Mouse (Mus musculus) embryonic stem cell, embryonic (primary cell): ENCODE data around the gene Lrrc75a.

Experiments used
- CTCF ChIA-PET, 4 experiments: fragments of 300-600 bp in 2 of 4; fragments of 350-600 bp in 2 of 4; sonication (Branson Sonifier 250); formaldehyde crosslinking; loops; one replicate each; lab custom pipeline; 2022; ENCODE audit warnings: inconsistent platforms in 2 of 4; lab: Charles Lee
- POLR2A ChIA-PET, 4 experiments: fragments of 300-600 bp in 2 of 4; fragments of 350-600 bp in 2 of 4; sonication (Branson Sonifier 250); formaldehyde crosslinking; loops; one replicate each; lab custom pipeline; 2022; ENCODE audit warnings: antibody characterized with exemption in 4 of 4, inconsistent platforms in 1 of 4; lab: Charles Lee

Gene Lrrc75a

DNA sequence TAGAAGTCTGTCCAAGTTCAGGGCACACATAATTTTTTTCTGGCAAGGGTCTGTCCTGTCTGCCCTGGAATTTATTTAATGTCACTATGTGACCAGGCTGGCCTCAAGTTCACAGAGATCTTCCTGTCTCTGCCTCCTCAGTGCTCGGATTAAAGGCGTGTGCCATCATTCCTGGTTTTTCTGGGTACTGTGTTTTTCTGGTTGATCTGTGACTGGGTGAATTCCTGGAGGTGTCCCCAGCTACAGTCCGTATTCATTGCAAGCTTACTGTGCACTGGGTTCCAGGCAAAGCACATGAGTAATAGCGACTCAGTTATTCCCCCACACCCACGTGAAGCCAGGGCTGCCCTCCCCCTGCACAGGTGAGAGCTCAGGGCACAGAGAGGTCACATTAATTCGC, 38.0 kb downstream of the Lrrc75a start:
- ChIA-PET POLR2A (interaction anchor here in 3 of 4 experiments (0.7 to 26.7 kb wide), 21 partner anchors 3 to 236 kb away, joined by 3 to 754 read pairs (median 9); partner anchors contain the start of genes Ubb (in 2 of the 3), Cenpv (in 1 of the 3) and Trpv2 (in 1 of the 3)), CTCF (interaction anchor here in 1 of 4 experiments (1.4 kb wide), 1 partner anchor 86 kb away, joined by 3 read pairs; no protein-coding TSS in a partner anchor)

DNA sequence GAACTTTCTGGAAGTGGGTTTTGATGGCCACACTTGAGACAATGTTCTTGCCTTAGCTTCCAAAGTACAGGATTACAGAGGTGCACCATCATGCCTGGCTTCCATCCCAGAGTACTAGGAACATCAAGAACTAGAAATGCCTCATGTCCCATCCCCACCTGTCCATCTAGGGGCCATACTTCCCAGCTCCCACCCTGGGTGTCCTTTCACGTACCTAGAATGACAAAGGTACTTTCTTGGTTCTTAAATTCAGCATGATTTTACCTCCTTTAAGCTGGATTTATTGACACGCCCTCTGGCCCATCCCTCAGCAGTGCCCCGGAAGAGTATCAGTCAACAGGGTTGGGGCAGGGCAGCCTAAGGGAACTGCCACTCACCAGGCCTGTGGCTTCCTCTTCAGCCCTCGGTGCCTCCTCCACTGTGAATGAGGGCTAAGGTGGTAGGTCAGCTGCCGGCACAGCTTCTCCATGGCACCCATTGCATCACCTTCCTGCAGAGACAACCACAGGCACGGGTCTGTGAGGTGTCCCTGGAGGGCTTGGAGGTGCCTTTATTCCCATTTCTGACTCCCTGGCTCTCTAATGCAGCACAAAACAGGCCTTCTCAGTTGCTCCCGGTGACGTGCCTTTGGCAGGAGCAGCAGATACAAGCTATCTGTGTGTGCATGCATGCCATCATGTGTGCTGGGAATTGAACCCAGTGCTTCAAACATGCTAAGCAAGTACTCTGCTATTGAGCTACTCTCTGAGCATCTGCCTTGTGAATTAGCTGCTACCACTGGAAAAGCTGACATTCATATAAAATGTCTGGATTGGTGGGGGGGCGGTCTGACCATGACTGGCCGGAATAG, 39.3 kb downstream of the Lrrc75a start:
- ChIA-PET POLR2A (interaction anchor here (0.5 to 18.5 kb wide), 52 partner anchors 9 to 265 kb away, joined by 3 to 754 read pairs (median 5); partner anchors contain the start of genes Ubb (in 3 of the 4), Cenpv (in 1 of the 4), Lrrc75a (in 1 of the 4) and Mmgt2 (in 1 of the 4)), CTCF (interaction anchor here in 2 of 4 experiments (0.5 to 0.6 kb wide), 2 partner anchors 29 to 55 kb away, joined by 4 to 11 read pairs; no protein-coding TSS in a partner anchor)

DNA sequence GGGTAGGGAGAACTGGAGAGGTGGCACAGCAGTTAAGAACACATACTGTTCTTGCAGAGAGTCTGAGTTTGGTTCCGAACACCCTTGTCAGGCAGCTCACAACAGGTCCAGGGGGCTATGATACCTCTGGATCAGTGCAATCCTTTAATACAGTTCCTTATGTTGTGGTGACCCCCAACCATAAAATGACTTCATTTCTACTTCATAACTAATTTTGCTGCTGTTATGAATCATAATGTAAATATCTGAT, 40.4 kb downstream of the Lrrc75a start:
- ChIA-PET CTCF (interaction anchor here in 2 of 4 experiments (0.7 to 1.1 kb wide), 2 partner anchors 13 to 85 kb away, joined by 4 to 6 read pairs; no protein-coding TSS in a partner anchor), POLR2A (interaction anchor here (0.6 to 18.5 kb wide), 56 partner anchors 9 to 669 kb away, joined by 3 to 754 read pairs (median 6); partner anchors contain the start of genes Ubb (in 4 of the 4), Cenpv (in 1 of the 4), Lrrc75a (in 1 of the 4) and Mmgt2 (in 1 of the 4))

GRCm38 (mm10) chr11:62607170-62607951, 41.0 kb downstream of the Lrrc75a start:
- POLR2A ChIA-PET = interaction anchor here (0.5 to 18.5 kb wide), 86 partner anchors 8 to 1472 kb away, joined by 3 to 754 read pairs (median 5); partner anchors contain the start of genes Ubb (in 4 of the 4), Cenpv (in 1 of the 4), Cox10 (in 1 of the 4) and Lrrc75a (in 1 of the 4)

DNA sequence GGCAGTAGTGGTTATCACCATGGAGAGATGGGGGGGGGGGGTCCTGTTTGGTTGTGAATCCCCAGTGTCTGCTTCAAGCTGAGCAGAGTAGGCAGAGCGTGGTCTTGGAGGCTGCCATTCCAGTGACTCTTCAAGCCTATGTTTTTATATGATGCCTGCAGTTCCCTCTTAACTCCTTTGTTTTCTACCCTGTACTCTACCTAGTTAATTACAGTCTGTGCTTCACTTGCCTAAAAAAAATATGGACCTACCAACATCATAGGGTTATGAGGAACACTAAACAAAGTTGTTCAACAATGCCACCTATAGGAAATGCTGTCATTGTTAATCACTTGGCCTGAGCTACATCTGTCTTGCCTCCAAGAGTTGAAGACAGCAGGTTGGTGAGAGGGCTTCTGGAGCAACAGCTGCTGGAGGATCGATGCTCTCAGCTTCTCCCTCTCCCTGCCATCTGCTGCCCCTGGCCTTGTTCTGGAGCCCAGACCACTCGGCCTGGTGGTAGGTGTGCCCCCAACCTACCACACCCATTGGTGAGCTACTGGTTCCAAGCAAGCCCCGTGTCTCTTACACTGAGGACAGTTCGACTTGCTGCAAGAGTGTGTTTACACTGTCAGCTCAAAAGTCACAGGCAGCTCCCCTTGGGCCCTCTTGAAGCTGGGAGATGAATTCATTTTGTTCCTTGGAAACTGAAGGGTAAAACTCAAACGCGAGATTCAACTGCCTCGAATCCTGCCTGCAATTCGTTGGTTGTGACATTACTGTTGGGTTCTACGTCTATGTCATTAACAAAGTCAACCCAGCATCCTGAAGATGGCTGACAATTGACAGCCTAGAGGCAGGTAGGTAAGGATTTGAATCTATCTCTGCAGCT, 41.8 kb downstream of the Lrrc75a start:
- ChIA-PET CTCF (interaction anchor here in 2 of 4 experiments (0.6 to 1.1 kb wide), 3 partner anchors 69 to 87 kb away, joined by 3 to 6 read pairs (median 3); no protein-coding TSS in a partner anchor), POLR2A (interaction anchor here (0.5 to 18.5 kb wide), 114 partner anchors 7 to 1558 kb away, joined by 3 to 754 read pairs (median 5); partner anchors contain the start of genes Ubb (in 4 of the 4), Cenpv (in 2 of the 4), Adora2b (in 1 of the 4) and Cox10 (in 1 of the 4))

More at GRCm38 (mm10) chr11:62607170-62607951, 41.0 kb downstream of the Lrrc75a start:
- CTCF ChIA-PET = interaction anchor here in 2 of 4 experiments (0.7 to 1.1 kb wide), 3 partner anchors 13 to 86 kb away, joined by 3 to 6 read pairs (median 4); no protein-coding TSS in a partner anchor

- CTCF ChIA-PET = interaction anchor here in 1 of 4 experiments (0.6 to 4.1 kb wide), 2 partner anchors 8 to 87 kb away, joined by 3 to 23 read pairs; no protein-coding TSS in a partner anchor
- POLR2A ChIA-PET = interaction anchor here (0.5 to 18.5 kb wide), 122 partner anchors 8 to 1573 kb away, joined by 3 to 754 read pairs (median 5); partner anchors contain the start of genes Ubb (in 4 of the 4), Cenpv (in 2 of the 4), Trpv2 (in 2 of the 4) and Tvp23b (in 2 of the 4)
Measured at GRCm38 (mm10) chr11:62605619-62606298, 42.6 kb downstream of the Lrrc75a start.

DNA sequence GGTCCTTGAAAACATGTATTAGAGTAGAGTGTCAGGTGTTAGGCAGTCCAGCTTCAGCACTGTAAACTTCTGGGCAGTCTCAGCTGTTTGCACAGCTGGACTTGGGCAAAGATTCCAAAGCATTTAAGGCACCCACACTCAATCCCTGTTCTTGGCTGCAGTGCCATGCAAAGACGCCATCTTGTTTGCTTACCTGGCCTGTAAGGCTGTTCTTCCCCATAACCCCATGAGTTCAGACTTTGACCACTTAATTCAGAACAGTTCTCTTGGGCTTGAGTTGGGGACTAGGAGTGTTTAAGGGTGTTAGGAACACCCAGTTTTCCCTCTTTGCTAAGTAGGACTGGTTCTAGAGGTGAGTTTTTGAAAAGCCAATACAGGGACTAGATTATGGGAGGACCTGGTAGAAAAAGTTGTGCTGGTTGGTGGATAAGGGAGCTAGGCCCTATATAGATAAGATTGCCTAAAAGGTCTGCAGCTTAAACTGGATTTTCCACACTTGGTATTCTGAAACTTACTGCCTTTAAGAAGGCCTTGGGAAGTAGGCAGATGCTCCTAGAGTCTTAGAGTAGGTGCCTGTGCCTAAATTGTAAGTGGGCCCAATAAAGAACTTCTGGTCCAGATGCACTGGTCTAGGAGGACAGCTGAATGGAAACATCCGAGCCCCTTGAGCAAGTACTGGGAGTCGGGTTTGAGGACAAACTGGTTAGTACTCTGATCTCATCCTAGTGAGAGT, 43.3 kb downstream of the Lrrc75a start:
- ChIA-PET POLR2A (interaction anchor here (0.5 to 18.5 kb wide), 97 partner anchors 9 to 1572 kb away, joined by 3 to 754 read pairs (median 5); partner anchors contain the start of genes Ubb (in 4 of the 4), Cenpv (in 2 of the 4), Trpv2 (in 2 of the 4) and Fbxw10 (in 1 of the 4)), CTCF (interaction anchor here in 1 of 4 experiments (4.1 kb wide), 1 partner anchor 9 kb away, joined by 23 read pairs; no protein-coding TSS in a partner anchor)

- POLR2A ChIA-PET = interaction anchor here (0.5 to 18.5 kb wide), 119 partner anchors 9 to 1350 kb away, joined by 3 to 754 read pairs (median 9); partner anchors contain the start of genes Ubb (in 4 of the 4), Cenpv (in 3 of the 4), Adora2b (in 2 of the 4) and Trpv2 (in 2 of the 4)
- CTCF ChIA-PET = interaction anchor here in 2 of 4 experiments (1.1 to 4.1 kb wide), 3 partner anchors 10 to 71 kb away, joined by 3 to 23 read pairs (median 8); no protein-coding TSS in a partner anchor
Measured at GRCm38 (mm10) chr11:62604123-62604706, 44.1 kb downstream of the Lrrc75a start.

DNA sequence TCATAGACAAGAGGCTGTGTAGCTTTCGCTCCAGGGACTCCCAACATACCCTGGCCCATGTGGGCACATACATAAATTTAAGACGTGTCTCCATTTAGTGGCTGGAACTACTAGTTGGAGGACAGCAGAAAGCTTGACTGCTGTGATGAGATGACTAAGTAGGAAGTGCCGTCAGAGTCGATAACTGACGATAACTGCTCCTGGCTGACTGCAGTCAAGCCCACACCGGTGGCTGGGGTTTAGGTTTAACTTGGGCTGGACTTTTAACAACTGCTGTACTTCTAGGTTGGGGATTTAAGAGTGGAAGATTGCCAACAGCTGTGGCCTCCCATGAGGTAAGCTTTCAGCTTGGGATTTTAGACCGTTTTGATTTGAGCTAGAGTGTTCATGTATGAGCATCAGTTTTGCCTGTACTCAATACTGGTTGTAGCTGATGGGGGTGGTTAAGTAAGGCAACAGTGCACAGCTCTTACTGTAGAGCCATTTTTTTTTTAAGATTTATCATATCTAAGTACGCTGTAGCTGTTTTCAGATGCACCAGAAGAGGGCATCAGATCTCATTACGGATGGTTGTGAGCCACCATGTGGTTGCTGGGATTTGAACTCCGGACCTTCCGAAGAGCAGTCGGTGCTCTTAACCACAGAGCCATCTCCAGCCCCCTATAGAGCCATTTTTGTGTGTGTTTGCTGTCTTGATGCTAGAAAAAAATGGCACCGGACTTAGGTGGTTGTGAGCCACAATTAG, 44.8 kb downstream of the Lrrc75a start:
- CTCF ChIA-PET = interaction anchor here in 3 of 4 experiments (0.8 to 4.1 kb wide), 5 partner anchors 10 to 72 kb away, joined by 3 to 23 read pairs (median 4); no protein-coding TSS in a partner anchor
- POLR2A ChIA-PET = interaction anchor here (0.6 to 18.5 kb wide), 222 partner anchors 7 to 1628 kb away, joined by 3 to 754 read pairs (median 6); partner anchors contain the start of genes Ubb (in 4 of the 4), Adora2b (in 3 of the 4), Cenpv (in 3 of the 4) and Trpv2 (in 3 of the 4)

DNA sequence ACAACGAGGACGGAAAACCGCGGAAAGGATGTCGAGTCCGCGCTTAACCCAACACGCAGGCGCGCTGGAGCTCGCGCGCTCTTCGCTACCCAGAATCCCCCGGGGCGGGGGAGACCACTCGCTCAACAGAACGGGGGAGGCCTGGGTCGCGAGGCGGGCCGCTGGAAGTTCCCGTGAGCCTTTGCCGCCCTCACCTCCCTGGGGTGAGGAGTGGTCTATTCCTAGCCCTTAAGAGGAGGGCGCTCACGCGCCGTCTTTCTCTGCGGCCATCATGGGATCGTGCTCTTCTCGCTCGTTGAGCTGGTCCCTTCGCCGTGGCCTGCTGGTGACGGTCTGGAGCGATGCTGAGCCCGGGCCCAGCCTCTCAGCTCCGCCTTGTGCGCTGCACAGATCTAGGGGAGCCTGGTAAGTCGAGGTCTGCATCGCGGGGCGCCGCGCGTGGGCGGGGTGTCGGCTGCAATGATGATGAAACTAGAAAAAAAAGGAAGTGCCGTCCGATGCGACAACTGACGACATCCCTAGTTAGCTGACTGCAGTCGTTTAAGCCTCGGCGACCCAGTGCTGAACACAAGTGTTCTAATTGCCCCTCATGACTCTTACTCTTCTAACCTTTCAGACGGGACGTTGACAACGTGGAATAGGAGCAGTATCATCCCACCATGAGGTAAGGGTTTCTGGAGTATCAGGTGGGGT, 45.6 kb downstream of the Lrrc75a start:
- ChIA-PET POLR2A (interaction anchor here (0.5 to 18.5 kb wide), 253 partner anchors 8 to 1627 kb away, joined by 3 to 754 read pairs (median 5); partner anchors contain the start of genes Ubb (in 4 of the 4), Adora2b (in 3 of the 4), Cenpv (in 3 of the 4) and Trpv2 (in 3 of the 4)), CTCF (interaction anchor here in 3 of 4 experiments (0.7 to 4.1 kb wide), 8 partner anchors 8 to 90 kb away, joined by 3 to 23 read pairs (median 4); no protein-coding TSS in a partner anchor)

DNA sequence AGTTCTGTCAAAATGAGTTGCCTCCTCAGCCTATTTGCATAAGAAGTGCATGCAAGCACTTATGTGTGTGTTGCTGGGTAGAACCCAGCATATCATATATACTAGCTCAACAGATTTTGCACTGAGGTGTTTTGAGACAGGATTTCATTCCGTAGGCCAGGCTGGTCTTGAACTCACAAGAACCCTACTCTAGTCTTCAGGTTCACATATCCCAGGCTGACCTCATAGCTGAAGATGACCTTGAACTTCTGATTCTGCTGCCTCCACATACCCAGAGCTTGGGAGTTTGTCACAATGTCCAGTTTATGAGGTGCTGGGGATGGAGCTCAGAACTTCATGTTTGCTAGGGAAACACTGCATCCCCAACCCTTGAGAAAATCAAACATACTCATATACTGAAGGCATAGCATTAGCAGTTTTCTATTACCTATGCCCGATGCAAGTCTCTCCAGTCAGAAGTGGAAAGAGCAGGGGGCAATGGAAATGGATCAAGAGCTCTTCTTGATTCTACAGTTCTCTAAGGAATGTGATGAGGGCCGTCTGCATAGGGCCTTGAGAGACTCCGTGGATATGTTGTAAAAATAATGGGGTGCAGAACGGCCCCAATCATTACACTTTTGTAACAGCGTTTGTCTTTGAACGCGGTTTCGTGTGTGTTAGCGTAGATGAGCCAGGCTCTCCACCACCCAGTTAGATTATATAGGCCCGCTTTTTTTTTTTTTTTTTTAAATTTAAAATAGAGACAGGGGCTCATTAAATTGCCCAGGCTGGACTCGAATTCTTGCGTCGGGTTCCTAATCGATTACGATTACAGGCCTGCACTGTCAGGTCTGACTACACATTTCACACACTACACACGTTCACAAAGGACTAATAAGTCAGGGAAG, 46.3 kb downstream of the Lrrc75a start:
- ChIA-PET POLR2A (interaction anchor here (0.5 to 18.5 kb wide), 212 partner anchors 9 to 1525 kb away, joined by 3 to 754 read pairs (median 6); partner anchors contain the start of genes Ubb (in 4 of the 4), Cenpv (in 3 of the 4), Trpv2 (in 3 of the 4) and Tvp23b (in 3 of the 4)), CTCF (interaction anchor here in 2 of 4 experiments (0.7 to 4.1 kb wide), 6 partner anchors 9 to 89 kb away, joined by 3 to 23 read pairs (median 4); no protein-coding TSS in a partner anchor)

DNA sequence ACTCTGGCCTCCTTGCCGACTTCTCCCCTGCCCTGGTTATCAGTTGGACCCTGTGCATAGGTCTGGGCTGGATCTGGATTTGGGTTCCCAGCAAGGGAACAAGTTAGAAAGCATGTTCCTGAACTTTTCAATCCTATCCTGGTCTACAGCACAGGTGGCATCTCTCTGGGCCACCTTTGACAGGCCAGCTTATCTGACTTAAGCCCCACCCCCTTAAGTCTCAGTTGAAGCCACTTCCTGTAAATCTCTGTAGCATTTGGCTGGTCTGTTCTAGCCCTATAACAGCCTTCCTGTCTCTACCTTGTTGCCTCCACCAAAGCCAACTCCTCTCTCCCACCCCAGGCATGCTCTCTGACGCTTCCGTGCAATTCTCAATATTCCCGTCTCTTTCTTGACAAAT, 49.8 kb downstream of the Lrrc75a start:
- POLR2A ChIA-PET = interaction anchor here in 3 of 4 experiments (0.6 to 18.5 kb wide), 11 partner anchors 9 to 338 kb away, joined by 3 to 754 read pairs (median 8); partner anchors contain the start of genes Ubb (in 2 of the 3), Cenpv (in 1 of the 3) and Trpv2 (in 1 of the 3)
- CTCF ChIA-PET = no interaction called here
